Mouse (Mus musculus): ENCODE results near the gene Amz1.

- no peak for TF ChIP-seq TCF12 (IDR thresholded peaks at IDR 0.05; ENCODE audit: low read depth, low read length)
- no peak for TF ChIP-seq SIN3A (IDR thresholded peaks at IDR 0.05; ENCODE audit: low read length)
- TF ChIP-seq POLR2A (IDR thresholded peaks at IDR 0.05; ENCODE audit: low read depth, low read length), result no peak
- no peak for TF ChIP-seq RAD21 (IDR thresholded peaks at IDR 0.05; ENCODE audit: low read depth, low read length)
- no peak for TF ChIP-seq ZC3H11A (IDR thresholded peaks at IDR 0.05; ENCODE audit: low read depth, low read length)
- TF ChIP-seq EP300 (IDR thresholded peaks at IDR 0.05; ENCODE audit: low read length), result no peak
- TF ChIP-seq MAX (IDR thresholded peaks at IDR 0.05; ENCODE audit: low read length), result no peak
- no peak for TF ChIP-seq CTCF (conservative IDR thresholded peaks at IDR 0.05 in 1 of 2, IDR thresholded peaks at IDR 0.05 in 1 of 2; ENCODE audit: low read depth in 2 of 2, low read length in 2 of 2)
Measured at GRCm38 (mm10) chr5:140766566-140766965, 42.6 kb downstream of the Amz1 start.
